Mouse (Mus musculus) liver, embryonic 14.5 days (tissue): ENCODE measurements at regions not wholly inside any gene's neighbourhood (a gene's known extent, or its start where the extent isn't known, plus 50 kb on each side); places are given as distances from the start of the nearest gene placed in this dataset.

Experiments
- CTCF ChIP-seq: IDR thresholded peaks from 2 replicates; pipeline ENCODE4 v1.5.1; 2016; ENCODE audit warnings: antibody characterized with exemption, low read depth, control low read depth
- EP300 ChIP-seq: IDR thresholded peaks from 2 replicates; pipeline ENCODE4 v1.6.1; 2016; ENCODE audit warnings: antibody characterized with exemption, low read depth

DNA sequence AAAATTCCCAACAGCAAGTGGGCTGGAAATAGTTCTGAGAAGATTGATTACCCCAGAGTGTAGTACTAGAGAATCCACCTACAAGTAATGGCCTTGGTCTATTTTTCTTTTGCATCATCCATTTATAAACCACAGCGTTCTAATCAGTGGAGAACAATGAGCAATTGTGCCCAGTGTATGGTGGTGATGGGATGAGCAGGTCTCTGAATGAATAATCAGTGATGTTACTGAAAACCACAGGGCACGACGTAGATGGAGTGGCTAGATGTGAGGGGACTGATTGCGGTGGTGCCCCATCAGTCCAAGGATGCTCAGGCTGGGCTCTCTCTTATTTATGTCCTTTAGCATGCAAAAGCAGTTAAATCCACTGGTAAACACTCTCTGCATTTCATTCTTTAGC is 1353.3 kb upstream of the Cdh8 start:
- TF ChIP-seq EP300 (no peak), CTCF (no peak)
